Mouse (Mus musculus): ENCODE results near the gene Tmem63a. TPM values are rescaled to one million over a fixed set of nuclear protein-coding genes. Genes with fewer than 3 reads are reported as not detected.

Gene Tmem63a
- polyA plus RNA-seq, 1 experiment: 38.5 TPM

DNA sequence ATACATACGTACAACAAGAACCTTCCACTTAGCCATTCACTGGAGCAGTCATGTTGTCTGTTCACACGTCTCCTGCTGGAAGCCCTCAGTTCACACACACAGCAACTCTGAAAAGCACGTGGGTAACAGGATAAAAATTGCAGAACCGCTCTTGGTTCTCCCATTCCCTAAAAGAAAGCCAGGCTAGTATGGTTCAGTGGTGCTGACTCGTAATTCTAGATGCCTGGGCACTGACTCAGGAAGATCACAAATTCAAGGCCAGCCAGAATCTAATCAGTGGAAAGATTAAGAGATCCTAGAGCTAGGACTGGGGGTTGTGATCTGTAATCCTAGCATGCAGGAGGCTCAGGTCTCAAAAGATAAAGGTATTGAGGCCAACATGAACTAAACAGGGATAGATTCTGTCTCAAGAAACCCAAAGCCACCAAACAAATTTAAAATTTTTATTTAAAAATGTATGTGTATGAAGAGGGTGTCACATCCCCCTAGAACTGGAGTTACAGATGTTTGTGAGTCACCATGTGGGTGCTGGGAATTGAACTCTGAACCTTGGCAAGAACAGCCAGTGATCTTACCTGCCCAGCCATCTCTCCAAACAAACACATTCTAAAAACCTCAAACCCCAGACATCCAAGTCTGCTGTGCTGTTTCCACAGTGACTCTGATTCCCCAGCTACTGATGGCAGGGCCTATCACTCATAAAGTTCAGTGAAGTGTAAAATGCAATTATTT, 78.8 kb downstream of the Tmem63a start, which contains the start of gene Ephx1:
Gene Ephx1, minus strand, starts transcription at position 149 of the 732 bp plus-strand sequence.
- Histone ChIP-seq H3ac (ENCODE audit: control insufficient read depth, insufficient read length, low read depth) (no peak within 1 kb of the TSS), H3K36me3 (ENCODE audit: control insufficient read depth, insufficient read depth) (no peaks in the 10 kb centered on the region), H3K4me3 (ENCODE audit: insufficient read depth, poor library complexity, severe bottlenecking) (no peak within 1 kb of the TSS), H3K27me3 (ENCODE audit: control insufficient read depth, insufficient read depth, insufficient read length) (peaks cover 8% of the 10 kb centered on the region), H3K79me2 (ENCODE audit: control insufficient read depth, insufficient read depth) (no peaks in the 10 kb centered on the region), H3K79me3 (ENCODE audit: low read depth) (no peaks in the 10 kb centered on the region)
- TF ChIP-seq MYOD1 (IDR thresholded peaks at IDR 0.05; ENCODE audit: control insufficient read depth, insufficient read length, low read depth) (no peak), CTCF (IDR thresholded peaks at IDR 0.05; ENCODE audit: control insufficient read depth, insufficient read depth, insufficient read length) (no peak), MYOG (IDR thresholded peaks at IDR 0.05; ENCODE audit: control insufficient read depth, extremely low read depth, insufficient read length) (no peak), CEBPB (IDR thresholded peaks at IDR 0.05; ENCODE audit: low read depth) (no peak), USF1 (IDR thresholded peaks at IDR 0.05; ENCODE audit: low read depth) (no peak), FOSL1 (IDR thresholded peaks at IDR 0.05; ENCODE audit: insufficient read depth, low read length, poor library complexity, severe bottlenecking) (no peak), MAX (IDR thresholded peaks at IDR 0.05) (no peak)

DNA sequence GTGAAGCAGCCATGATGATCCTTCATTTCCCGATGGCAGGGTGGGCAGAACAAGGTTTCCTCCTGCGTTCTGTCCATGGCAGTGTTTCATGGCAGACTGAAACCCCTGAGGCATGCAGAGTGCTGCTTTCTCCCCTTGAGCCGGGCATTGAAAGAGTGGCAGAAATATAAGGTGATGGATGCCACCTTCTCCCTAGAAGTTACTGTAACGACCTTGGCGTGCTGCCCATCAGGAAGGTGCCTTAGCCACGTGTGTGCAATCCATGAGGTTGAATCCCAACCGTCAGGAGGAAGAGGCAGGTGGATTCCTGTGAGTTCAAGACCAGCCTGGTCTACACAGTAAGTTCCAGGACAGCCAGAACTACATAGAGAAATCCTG, 79.3 kb downstream of the Tmem63a start:
- no peak overlapping the region for H3ac ChIP-seq (ENCODE audit: control insufficient read depth, insufficient read length, low read depth)
- TF ChIP-seq MYOD1 (IDR thresholded peaks at IDR 0.05; ENCODE audit: control insufficient read depth, insufficient read length, low read depth) (no peak), CEBPB (IDR thresholded peaks at IDR 0.05; ENCODE audit: low read depth) (no peak), USF1 (IDR thresholded peaks at IDR 0.05; ENCODE audit: low read depth) (no peak), CTCF (IDR thresholded peaks at IDR 0.05; ENCODE audit: control insufficient read depth, insufficient read depth, insufficient read length) (no peak), FOSL1 (IDR thresholded peaks at IDR 0.05; ENCODE audit: insufficient read depth, low read length, poor library complexity, severe bottlenecking) (no peak), MYOG (IDR thresholded peaks at IDR 0.05; ENCODE audit: control insufficient read depth, extremely low read depth, insufficient read length) (no peak), MAX (IDR thresholded peaks at IDR 0.05) (no peak)
- no peaks in the 10 kb centered on the region for H3K79me2 ChIP-seq (ENCODE audit: control insufficient read depth, insufficient read depth)
- H3K36me3 ChIP-seq (ENCODE audit: control insufficient read depth, insufficient read depth): no peaks in the 10 kb centered on the region
- H3K4me3 ChIP-seq (ENCODE audit: insufficient read depth, poor library complexity, severe bottlenecking): no peak overlapping the region
- H3K27me3 ChIP-seq (ENCODE audit: control insufficient read depth, insufficient read depth, insufficient read length): peaks cover 8% of the 10 kb centered on the region
- no peaks in the 10 kb centered on the region for H3K79me3 ChIP-seq (ENCODE audit: low read depth)

DNA sequence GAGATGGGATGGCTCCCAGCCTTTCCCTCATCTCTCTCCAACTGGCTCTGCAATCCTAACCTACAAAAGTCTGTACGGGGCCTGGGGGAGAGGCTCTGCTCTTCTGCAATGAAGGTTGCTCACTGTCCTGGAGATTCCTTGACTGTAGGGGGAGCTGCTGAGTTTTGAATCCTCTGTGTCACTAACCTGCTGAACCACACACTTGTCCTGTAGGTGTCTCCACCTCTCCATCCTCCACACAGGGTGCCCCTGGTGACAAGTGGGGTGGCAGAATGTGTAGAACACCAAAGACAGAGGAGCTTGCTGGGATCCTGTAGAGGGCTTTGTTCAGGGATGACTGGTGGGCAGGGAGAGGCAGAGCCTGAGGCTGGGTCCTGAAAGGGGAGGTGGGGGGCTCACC, 80.1 kb downstream of the Tmem63a start:
- Histone ChIP-seq H3K36me3 (ENCODE audit: control insufficient read depth, insufficient read depth) (no peaks in the 10 kb centered on the region), H3K79me2 (ENCODE audit: control insufficient read depth, insufficient read depth) (no peaks in the 10 kb centered on the region), H3K27me3 (ENCODE audit: control insufficient read depth, insufficient read depth, insufficient read length) (peaks cover 8% of the 10 kb centered on the region), H3ac (ENCODE audit: control insufficient read depth, insufficient read length, low read depth) (no peak overlapping the region), H3K79me3 (ENCODE audit: low read depth) (no peaks in the 10 kb centered on the region), H3K4me3 (ENCODE audit: insufficient read depth, poor library complexity, severe bottlenecking) (no peak overlapping the region)
- TF ChIP-seq MYOD1 (IDR thresholded peaks at IDR 0.05; ENCODE audit: control insufficient read depth, insufficient read length, low read depth): no peak
- no peak for TF ChIP-seq USF1 (IDR thresholded peaks at IDR 0.05; ENCODE audit: low read depth)
- TF ChIP-seq MAX (IDR thresholded peaks at IDR 0.05): no peak
- no peak for TF ChIP-seq MYOG (IDR thresholded peaks at IDR 0.05; ENCODE audit: control insufficient read depth, extremely low read depth, insufficient read length)
- TF ChIP-seq CTCF (IDR thresholded peaks at IDR 0.05; ENCODE audit: control insufficient read depth, insufficient read depth, insufficient read length): peak; percentile 51

Other genes starting within 250 kb of the Tmem63a start
- not detected for gene Mixl1, start 245.3 kb upstream of the Tmem63a start, polyA plus RNA-seq (2012; fragmentation: generic; extraction: Trizol)
- gene Acbd3, start 216.3 kb upstream of the Tmem63a start, polyA plus RNA-seq (2012; fragmentation: generic; extraction: Trizol): 13.2 TPM
- 570 TPM for gene H3f3a, start 128.4 kb upstream of the Tmem63a start, polyA plus RNA-seq (2012; fragmentation: generic; extraction: Trizol)
- gene Sde2, start 91.2 kb upstream of the Tmem63a start, polyA plus RNA-seq (2012; fragmentation: generic; extraction: Trizol): 17.7 TPM
- gene Lefty2, start 49.2 kb upstream of the Tmem63a start, polyA plus RNA-seq (2012; fragmentation: generic; extraction: Trizol): not detected
- 114 TPM for gene Pycr2, start 38.1 kb upstream of the Tmem63a start, polyA plus RNA-seq (2012; fragmentation: generic; extraction: Trizol)
- 2.1 TPM for gene Lefty1, start 7.3 kb upstream of the Tmem63a start, polyA plus RNA-seq (2012; fragmentation: generic; extraction: Trizol)
- 60.6 TPM for gene Ephx1, start 78.6 kb downstream of the Tmem63a start, polyA plus RNA-seq (2012; fragmentation: generic; extraction: Trizol)
- gene 9130409I23Rik, start 108.9 kb downstream of the Tmem63a start, polyA plus RNA-seq (2012; fragmentation: generic; extraction: Trizol): not detected
- gene Nvl, start 201.9 kb downstream of the Tmem63a start, polyA plus RNA-seq (2012; fragmentation: generic; extraction: Trizol): 8.2 TPM
- 109 TPM for gene Cnih4, start 202.3 kb downstream of the Tmem63a start, polyA plus RNA-seq (2012; fragmentation: generic; extraction: Trizol)

Measured in C2C12 (cell line).